Mouse (Mus musculus) adipocyte (in vitro differentiated cells): Measurements from ENCODE around the gene Gm12790.
"Not testable (repeated sequence)": the region's sequence is repeated elsewhere in the genome, so short reads cannot be mapped to it uniquely, and the experiment has no call there.

Source experiments
- DNase-seq: peaks from one replicate; pipeline ENCODE4 v3.0.0-alpha.2; 2016; ENCODE audit warnings: low spot score

Gene Gm12790

DNA sequence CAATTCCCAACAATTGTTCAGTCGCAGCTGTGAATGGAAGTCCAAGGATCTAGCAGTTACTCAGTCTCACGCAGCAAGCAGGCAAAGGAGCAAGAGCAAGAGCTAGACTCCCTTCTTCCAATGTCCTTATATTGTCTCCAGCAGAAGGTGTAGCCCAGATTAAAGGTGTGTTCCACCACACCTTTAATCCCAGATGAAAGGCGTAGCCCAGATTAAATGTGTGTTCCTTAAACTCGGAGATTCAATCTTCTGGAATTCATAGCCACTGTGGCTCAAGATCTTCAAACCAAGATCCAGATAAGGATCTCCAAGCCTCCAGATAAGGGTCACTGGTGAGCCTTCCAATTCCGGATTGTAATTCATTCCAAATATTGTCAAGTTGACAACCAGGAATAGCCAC lies at the start of gene Gm12790:
Gene Gm12790, minus strand, starts transcription at position 101 of the 400 bp plus-strand sequence.
- DNase-seq: not testable (repeated sequence)

DNA sequence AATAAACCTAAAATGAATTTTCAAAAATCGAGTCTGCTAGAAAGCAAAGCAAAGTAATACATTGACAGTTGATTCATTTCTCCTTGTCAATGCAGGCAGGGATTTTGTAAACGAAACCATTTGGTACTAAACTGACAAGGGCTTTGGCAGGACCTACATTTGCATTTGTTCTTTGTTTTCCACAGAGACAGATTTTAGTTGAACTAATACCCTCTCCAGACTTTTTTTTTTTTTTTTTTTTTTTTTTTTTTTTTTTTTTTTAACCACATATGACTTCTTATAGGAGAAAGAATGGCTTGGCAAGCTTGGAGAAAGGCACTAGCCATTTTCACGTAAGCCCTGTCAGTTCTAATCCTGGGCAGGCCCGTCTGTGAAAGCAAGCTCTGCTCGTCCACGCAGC lies 45.8 kb upstream of the Gm12790 start:
- DNase-seq: no peak

DNA sequence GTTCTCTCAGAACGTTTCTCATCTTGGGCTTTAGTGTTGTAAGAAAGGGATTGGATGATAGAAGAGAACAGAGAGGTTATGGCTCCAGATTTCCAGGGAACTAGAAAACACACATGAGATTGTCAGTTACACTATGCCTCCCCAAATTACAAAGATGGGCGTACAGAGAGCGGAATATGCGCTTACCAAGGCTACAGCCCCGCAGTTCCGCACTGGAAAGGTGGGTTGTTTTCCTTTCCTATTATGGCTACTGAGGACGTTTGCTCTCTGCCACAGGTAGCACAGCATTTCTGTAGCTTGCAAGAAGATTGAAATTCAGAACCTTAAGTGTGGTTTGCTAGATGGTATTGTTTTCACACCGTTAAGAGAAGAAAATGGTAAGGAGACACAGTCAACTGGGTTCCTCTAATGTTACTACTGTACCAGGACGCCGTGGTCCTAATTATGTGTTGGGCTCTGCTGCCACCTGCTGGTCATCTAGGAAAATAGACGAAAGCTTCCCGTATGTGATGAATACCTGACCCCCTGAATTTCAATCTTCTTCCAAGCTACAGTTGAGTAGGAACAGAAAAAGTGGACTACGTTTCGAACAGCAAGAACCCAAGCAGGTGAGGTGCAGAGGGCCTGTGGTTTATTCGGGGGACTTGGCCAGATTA lies 17.5 kb upstream of the Gm12790 start:
- DNase-seq: peak; percentile 84

DNA sequence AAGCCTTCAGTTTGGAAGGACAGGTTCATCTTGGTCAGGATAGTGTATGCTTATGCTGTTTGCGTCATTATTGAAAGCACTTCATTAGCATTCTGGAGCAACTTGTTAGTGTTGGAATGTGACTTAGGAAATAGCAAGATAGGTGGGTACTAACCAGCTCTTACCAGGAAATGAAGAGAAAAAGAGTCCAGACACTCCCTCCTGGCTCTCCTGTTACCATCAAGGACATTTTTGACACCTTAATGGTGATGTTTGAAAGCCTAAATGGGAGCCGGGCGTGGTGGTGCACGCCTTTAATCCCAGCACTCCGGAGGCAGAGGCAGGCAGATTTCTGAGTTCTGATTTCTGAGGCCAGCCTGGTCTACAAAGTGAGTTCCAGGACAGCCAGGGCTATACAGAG lies 16.6 kb upstream of the Gm12790 start:
- DNase-seq: no peak

DNA sequence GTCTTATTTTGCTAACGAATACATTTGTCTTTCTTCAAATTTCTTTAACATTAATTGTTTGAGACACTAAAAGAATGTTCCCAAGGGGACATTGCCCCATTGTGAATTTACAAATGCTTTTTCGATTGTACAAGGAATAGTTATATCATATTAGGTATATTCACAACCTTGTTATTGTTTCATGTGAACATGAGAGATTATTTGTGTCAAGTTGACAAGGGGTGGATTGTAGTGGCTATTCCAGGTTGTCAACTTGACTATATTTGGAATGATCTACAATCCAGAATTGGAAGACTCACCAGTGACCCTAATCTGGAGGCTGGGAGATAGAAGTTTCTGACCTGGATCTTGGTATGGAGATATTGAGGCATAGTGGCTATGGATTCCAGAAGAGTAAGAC lies 5.5 kb upstream of the Gm12790 start, which contains the start of gene Gm12789:
Gene Gm12789, plus strand, starts transcription at position 301 of the 400 bp plus-strand sequence.
- not testable (repeated sequence) for DNase-seq

DNA sequence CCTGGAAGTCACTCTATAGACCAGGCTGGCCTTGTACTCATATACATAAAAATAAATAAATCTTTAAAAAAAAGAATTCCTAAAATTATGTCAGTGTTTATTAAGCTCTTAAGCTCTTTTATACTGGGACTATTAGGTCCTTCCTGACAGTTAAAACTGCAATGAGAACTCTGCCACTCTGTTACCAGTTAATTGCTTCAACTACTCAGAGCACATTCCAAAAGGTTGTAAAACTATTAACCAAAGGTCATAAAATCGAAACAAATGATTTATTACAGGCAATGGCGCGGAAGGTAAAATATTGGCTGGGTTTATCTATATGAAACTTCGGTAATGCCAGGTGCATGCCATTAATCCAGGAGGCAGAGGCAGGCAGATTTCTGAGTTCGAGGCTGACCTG lies 4.8 kb upstream of the Gm12790 start:
- DNase-seq: no peak

DNA sequence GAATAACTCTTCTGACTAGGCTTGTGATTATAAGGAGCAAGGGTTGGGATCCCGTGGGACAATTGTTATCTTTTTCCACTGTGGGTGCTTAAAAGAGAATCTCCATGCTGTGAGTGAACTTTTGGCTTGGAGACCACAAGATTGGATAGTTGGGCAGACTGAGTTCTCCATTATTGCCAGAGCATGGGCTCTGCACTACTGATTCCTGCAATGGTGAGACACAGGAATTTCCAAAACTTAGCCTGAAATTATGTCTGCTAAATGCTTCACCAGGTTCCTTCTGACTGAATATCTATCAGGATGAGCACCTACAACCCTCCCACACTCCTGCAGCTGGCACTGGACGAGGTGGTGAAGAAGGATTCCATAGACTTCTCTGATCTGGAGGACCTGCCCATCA lies 40.7 kb downstream of the Gm12790 start, which contains the start of gene Gm12794:
Gene Gm12794, plus strand, starts transcription at position 301 of the 400 bp plus-strand sequence.
- DNase-seq: not testable (repeated sequence)
